Mouse (Mus musculus): ENCODE results near the gene Npas3.
A peak's percentile ranks its signal among the peaks of the same experiment; 100 is the strongest.
"Not testable (repeated sequence)": the region's sequence is repeated elsewhere in the genome, so short reads cannot be mapped to it uniquely, and the experiment has no call there.

Npas3 gene

GRCm38 (mm10) chr12:53248101-53248727, at the start of gene Npas3:
Gene Npas3, plus strand, starts transcription at chr12:53248677.
- no peak for DNase-seq (ENCODE audit: low read depth)

GRCm38 (mm10) chr12:53217141-53217540, 31.3 kb upstream of the Npas3 start:
- DNase-seq (ENCODE audit: low read depth), result no peak

GRCm38 (mm10) chr12:53222742-53223141, 25.7 kb upstream of the Npas3 start:
- no peak for DNase-seq (ENCODE audit: low read depth)

- DNase-seq (ENCODE audit: low read depth), result no peak
These were observed 21.1 kb upstream of the Npas3 start for GRCm38 (mm10) chr12:53227356-53227755.

- no peak for DNase-seq (ENCODE audit: low read depth)
These were observed 19.1 kb upstream of the Npas3 start for GRCm38 (mm10) chr12:53229419-53229818.

- no peak for DNase-seq (ENCODE audit: low read depth)
These were observed 2.3 kb upstream of the Npas3 start for GRCm38 (mm10) chr12:53246181-53246580.

GRCm38 (mm10) chr12:53246581-53247490, 1.6 kb upstream of the Npas3 start:
- DNase-seq (ENCODE audit: low read depth), result no peak

- no peak for DNase-seq (ENCODE audit: low read depth)
These were observed 914 bp upstream of the Npas3 start for GRCm38 (mm10) chr12:53247491-53248035.

- no peak for DNase-seq (ENCODE audit: low read depth)
These were observed 319 bp downstream of the Npas3 start for GRCm38 (mm10) chr12:53248796-53249195.

- no peak for DNase-seq (ENCODE audit: low read depth)
These were observed 3.3 kb downstream of the Npas3 start for GRCm38 (mm10) chr12:53251701-53252181.

GRCm38 (mm10) chr12:53252213-53252571, 3.7 kb downstream of the Npas3 start:
- DNase-seq (ENCODE audit: low read depth), result no peak

GRCm38 (mm10) chr12:53252572-53253422, 4.3 kb downstream of the Npas3 start:
- no peak for DNase-seq (ENCODE audit: low read depth)

- DNase-seq (ENCODE audit: low read depth), result no peak
These were observed 5.1 kb downstream of the Npas3 start for GRCm38 (mm10) chr12:53253461-53254159.

GRCm38 (mm10) chr12:53254160-53254480, 5.6 kb downstream of the Npas3 start:
- DNase-seq (ENCODE audit: low read depth), result no peak

- not testable (repeated sequence) for DNase-seq (ENCODE audit: low read depth)
These were observed 26.0 kb downstream of the Npas3 start for GRCm38 (mm10) chr12:53274502-53274901.

GRCm38 (mm10) chr12:53277393-53277792, 28.9 kb downstream of the Npas3 start:
- no peak for DNase-seq (ENCODE audit: low read depth)

- no peak for DNase-seq (ENCODE audit: low read depth)
These were observed 41.9 kb downstream of the Npas3 start for GRCm38 (mm10) chr12:53290341-53290740.

- DNase-seq (ENCODE audit: low read depth), result no peak
These were observed 42.4 kb downstream of the Npas3 start for GRCm38 (mm10) chr12:53290846-53291245.

GRCm38 (mm10) chr12:53292010-53292409, 43.5 kb downstream of the Npas3 start:
- DNase-seq (ENCODE audit: low read depth), result no peak

GRCm38 (mm10) chr12:53292508-53293300, 44.2 kb downstream of the Npas3 start:
- DNase-seq (ENCODE audit: low read depth), result peak; percentile 31

- DNase-seq (ENCODE audit: low read depth), result no peak
These were observed 45.5 kb downstream of the Npas3 start for GRCm38 (mm10) chr12:53294011-53294410.
